Mouse (Mus musculus) spleen, postnatal 14 days (tissue): ENCODE measurements around the gene Slc25a33.

Experiments
- DNase-seq, 2 experiments: peaks; one replicate each; pipeline ENCODE4 v3.0.0; 2021 to 2022; ENCODE audit warnings: low spot score in 2 of 2

The Slc25a33 gene

DNA sequence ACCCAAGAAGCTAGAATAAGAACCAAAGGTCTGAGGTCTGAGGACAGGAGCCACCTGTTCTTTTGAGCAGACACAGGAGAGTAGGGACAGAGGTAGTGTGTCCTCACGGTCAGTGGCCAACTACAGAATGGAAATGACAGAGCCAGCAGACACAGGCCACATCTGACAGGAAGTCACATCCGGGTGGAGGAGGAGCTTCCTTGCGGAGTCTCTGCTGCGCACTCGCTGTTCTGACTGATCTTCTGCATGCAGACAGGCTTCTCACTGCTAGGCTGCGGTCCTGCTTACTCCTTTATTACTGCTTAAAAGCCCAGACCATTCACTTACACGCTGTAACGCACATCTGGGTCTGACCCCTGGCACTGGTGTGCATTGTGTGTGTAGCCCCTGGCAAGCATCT, 45.3 kb downstream of the Slc25a33 start:
- DNase-seq, result no peak

DNA sequence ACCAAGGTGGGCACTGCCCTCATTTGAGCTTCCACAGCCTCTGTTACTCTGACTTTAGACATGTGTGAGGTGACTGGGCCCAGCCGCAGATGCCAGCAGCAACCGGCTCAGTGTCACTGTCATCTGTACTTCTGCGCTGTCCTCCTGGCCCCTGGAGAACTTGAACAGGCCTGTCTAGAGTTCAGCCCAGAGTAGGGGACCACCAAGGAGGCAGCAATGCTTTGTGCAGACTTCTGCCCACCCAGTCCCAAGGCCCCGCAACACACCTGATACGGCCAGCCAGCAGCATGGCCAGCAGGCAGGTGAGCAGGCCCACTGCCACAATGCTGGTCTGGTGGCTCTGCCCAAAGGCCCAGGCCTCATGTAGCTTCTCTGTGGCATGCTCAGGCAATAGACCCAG, 46.4 kb downstream of the Slc25a33 start:
- no peak for DNase-seq

GRCm38 (mm10) chr4:149725661-149726350, 48.3 kb downstream of the Slc25a33 start:
- peak in 1 of 2 experiments; percentile 65 for DNase-seq

DNA sequence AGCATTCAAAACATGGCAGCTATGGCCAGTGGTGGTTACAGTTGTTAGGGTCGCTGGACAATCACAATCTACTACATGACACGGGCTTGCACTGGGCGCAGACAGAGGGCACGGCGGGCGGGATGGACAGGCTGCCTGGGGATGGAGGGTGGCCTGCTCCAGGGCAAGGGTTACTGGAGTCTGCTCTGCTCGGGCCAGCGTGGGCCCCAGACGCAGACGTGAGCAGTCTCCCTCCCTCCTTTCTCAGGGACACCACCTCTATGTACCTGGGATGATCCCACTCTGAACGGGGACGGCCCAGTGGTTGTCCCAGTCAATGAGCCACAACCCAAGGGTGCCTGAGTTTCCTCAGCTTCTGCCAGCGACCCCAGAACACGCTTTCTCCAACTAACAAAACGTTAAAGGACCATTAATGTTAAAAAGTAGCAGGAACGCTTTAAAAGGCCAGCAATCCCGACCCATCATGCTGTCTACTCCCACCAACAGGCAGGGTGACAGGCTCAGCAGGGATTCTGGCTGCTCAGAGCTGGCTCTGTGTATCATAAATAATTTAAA, 49.1 kb downstream of the Slc25a33 start:
- DNase-seq, result no peak

DNA sequence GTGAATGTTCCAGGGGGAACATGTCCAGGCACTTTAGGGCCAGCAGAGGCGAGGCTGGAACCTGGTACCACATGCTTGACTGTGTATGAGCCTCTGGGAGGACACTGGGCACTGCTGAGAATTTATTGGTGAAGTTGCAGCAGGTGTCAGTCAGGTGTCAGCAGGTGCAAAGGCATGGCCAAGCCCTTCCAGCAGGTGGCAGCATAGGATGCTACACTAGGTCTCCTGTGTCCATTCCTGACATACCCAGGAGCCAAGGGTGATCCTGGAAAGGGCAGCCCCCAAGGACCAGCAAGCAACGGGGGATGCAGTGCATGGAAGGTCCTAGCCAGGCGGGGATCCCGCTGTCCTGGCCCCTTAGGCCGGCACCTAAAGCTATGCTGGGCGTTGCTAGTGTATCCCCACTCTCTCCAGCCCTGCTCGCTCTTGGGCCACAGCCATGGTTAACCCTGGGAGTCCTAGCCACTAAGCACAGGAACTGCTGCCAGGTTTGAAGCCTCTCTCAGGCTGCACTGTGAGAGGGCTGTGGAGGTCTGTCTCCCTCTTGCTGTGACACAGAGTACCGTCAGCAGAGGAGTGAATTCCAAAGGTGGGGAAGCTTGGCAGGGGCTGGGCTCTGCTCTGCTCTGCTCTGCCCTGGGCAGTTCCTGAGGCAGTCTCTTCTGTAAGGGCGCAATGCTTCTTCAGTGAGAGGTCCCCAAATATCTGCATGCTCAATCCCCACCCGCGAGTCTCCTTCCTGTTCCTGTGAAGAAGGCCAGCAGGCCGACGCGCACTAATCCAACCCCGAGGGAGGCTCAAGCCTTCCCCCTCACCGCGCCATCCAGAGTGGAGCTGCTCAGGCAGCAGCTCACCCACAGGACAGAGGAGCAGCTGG, 50.0 kb downstream of the Slc25a33 start:
- peak in 1 of 2 experiments; percentile 39 for DNase-seq

DNA sequence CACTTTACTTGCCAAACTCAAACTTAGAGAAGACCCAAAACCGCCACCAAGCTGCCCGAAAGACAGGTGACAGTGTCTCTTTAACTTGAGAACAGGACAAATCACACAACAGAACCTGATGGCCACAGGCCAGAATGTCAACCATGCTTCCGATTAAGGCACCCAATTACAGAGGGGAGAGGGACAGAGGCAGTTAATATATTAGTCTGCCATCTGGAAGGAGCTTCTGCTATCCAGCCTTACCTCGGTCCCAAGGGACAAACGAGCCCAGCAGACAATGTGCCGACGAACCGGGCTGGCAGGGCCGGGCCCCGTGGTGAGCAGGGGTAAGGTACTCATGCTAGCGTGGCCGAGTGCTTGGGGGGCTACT, 51.1 kb downstream of the Slc25a33 start:
- no peak for DNase-seq

GRCm38 (mm10) chr4:149722104-149723020, 51.7 kb downstream of the Slc25a33 start:
- no peak for DNase-seq

DNA sequence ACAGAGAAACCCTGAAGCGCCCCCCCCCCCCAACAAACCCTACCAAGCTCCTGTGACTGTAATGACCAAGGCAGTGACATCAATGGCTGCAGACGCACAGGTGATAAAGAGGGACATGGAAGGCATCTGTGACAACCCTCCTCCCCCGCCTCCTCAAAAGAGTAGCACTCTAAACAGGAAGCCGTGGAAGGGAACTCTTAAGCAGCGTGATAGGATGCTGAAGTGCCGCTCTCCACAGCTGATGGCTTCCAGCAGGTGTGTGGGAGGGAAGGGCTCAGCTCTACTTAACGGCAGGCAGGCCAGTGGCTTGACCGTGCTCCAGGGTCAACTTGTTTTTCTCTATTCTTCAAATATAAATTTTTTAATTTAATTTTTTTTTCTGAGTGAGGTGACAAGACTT, 52.9 kb downstream of the Slc25a33 start:
- no peak for DNase-seq

DNA sequence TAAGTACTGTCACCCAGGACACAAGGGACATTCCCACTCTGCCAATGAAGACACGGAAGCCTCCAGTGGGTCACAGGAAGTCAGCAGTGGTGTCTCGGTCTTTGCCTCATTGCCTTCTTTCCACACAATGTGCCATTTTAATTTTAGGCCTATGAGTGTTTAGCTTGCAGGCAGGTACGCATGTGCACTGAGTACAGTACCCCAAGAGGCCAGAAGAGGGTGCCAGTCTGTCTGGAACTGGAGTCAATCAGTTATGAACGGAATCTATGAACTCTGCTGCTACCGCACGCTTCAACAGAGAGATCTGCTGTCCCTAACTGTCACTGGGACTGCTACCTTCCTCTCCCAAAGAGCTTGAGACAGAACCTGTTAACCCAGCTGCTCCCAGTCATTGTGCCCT, 54.4 kb downstream of the Slc25a33 start:
- DNase-seq, result peak in 1 of 2 experiments; percentile 33

DNA sequence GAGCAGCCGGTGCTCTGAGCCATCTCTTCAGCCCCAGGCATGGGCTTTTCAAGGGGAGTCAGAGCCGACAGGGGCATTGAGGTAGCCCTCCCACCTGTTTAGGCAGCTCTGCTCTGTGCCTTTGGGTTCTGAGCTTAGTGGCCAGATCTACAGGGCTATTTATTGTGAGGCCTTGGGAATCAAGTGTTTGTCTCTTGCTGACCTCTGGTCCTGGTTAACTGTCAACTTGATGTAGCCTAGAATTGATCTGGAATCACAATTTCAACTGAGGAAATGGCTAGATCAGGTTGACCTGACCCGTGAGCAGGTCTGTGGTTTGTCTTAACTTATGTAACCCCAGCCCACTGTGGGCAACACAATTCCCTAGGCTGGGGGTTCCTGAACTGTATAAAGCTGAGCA, 59.5 kb downstream of the Slc25a33 start:
- no peak for DNase-seq

GRCm38 (mm10) chr4:149711955-149712354, 62.1 kb downstream of the Slc25a33 start:
- DNase-seq, result no peak

GRCm38 (mm10) chr4:149711485-149711884, 62.6 kb downstream of the Slc25a33 start:
- no peak for DNase-seq

GRCm38 (mm10) chr4:149710510-149710909, 63.6 kb downstream of the Slc25a33 start:
- DNase-seq, result peak; percentile 34 to 47

- peak; percentile 44 to 63 for DNase-seq
Observed at GRCm38 (mm10) chr4:149705941-149706340, 68.1 kb downstream of the Slc25a33 start.

- no peak for DNase-seq
Observed at GRCm38 (mm10) chr4:149705298-149705697, 68.8 kb downstream of the Slc25a33 start.

GRCm38 (mm10) chr4:149702210-149702979, 71.7 kb downstream of the Slc25a33 start, which contains the start of gene Pik3cd:
Gene Pik3cd (minus strand): TSS chr4:149702571.
- DNase-seq, result peak; percentile 31 to 46

DNA sequence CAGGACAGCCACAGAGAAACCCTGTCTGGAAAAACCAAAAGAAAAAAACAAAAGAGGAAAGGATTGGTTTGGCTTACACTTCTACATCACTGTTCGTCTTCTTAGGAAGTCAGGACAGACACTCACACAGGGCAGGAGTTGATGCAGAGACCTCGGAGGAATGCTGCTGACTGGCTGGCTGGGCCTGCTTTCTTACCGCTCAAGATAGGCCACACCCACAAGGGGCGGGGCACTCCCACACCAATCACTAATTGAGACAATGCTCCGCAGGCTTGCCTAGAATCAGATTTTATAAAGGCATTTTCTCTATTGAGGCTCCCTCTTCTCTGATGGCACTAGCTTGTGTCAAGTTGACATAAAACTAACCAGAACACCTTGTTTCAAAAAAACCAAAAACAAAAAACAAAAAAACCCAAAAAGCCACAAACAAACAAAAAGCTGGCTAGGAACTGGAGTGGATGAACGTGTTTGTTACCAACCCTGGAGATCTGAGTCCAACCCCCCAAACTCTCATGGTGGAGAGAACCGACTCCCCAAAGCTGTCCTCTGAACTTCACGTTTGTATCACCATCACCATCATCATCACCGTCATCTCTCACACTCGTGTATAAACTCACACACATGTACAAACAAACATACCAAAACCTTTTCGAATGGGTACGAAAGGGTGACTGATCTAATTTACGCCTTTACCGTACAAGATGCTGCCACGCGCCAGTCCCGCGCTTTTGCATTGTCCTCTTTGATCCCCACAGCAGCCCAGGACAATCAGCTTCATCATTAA, 72.5 kb downstream of the Slc25a33 start:
- DNase-seq, result peak; percentile 65 to 74

- no peak for DNase-seq
Observed at GRCm38 (mm10) chr4:149699953-149700352, 74.1 kb downstream of the Slc25a33 start.

DNA sequence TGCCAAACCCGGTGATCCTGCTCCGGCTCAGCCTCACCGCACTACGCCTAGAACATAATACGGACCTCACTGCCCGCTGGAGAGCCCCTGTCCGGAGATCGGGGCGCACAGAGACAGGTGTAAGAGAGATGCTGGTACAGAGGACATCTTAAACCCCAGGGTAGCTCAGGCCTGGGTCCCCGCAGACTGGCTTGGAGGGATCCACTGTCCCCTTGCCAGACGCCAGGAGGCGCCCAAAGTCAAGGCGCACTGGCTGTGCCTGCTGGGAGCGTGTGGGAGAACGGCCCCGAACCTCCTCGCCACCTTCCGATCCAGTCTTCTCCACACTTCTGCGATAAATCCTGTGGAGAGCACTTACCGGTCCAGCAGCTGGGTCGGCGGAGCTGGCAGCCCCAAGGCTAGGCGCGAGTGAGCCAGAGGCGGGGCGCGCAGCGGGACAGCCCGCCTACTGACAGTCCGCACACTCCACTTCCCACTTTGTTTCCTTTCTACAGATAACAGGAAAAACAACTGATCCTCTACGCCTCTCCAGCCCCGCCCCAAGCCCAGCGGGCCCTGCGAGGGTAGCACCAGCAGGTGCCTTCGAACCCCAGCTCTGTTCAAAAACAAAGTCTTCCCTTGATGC, 75.8 kb downstream of the Slc25a33 start:
- peak; percentile 42 to 55 for DNase-seq
